Mouse (Mus musculus): ENCODE results near the gene Cdk14. TPM values are rescaled to one million over a fixed set of nuclear protein-coding genes. Genes with fewer than 3 reads are reported as not detected.

Gene Cdk14
- polyA plus RNA-seq, 1 experiment: 48.5 TPM

GRCm38 (mm10) chr5:4788484-4788883 lies 631.6 kb downstream of the Cdk14 start:
- WGBS: 95% methylated on average over 3 of the region's 3 CpGs
- H3K4me1 ChIP-seq (ENCODE audit: control insufficient read depth, insufficient read depth, low read length): no peaks in the 10 kb centered on the region
- H3K4me3 ChIP-seq (replicated peaks; ENCODE audit: insufficient read depth, low read depth, low read length): no peak overlapping the region
- no peaks in the 10 kb centered on the region for H3K27me3 ChIP-seq (ENCODE audit: control insufficient read depth, insufficient read depth, low read length)
- no peak overlapping the region for H3K27ac ChIP-seq (ENCODE audit: insufficient read depth, low read length)
- DNase-seq: no peak
- TF ChIP-seq POLR2A (IDR thresholded peaks at IDR 0.05; ENCODE audit: borderline replicate concordance, insufficient read depth, low read length) (no peak), CTCF (IDR thresholded peaks at IDR 0.05; ENCODE audit: borderline replicate concordance, insufficient read depth, low read depth, low read length) (no peak)

DNA sequence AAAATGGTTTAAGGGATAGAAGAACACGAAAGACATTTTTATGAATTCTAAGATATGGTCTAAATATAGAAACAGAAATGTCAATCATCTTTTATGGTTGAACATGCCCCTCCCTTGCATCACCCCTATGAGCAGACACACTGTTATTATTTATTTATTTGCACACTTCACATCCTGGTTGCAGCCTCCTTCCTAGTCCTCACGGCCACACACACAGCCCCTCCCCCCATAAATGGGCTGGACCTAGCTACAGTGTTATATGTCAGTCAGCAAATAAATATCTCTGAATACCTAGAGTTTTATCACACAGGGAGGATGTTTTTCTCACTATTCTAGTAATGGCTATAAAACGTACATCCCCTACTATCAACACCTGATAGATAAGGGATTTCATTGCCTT lies 633.3 kb downstream of the Cdk14 start:
- Histone ChIP-seq H3K4me1 (ENCODE audit: control insufficient read depth, insufficient read depth, low read length) (no peaks in the 10 kb centered on the region), H3K27ac (ENCODE audit: insufficient read depth, low read length) (no peak overlapping the region), H3K27me3 (ENCODE audit: control insufficient read depth, insufficient read depth, low read length) (no peaks in the 10 kb centered on the region), H3K4me3 (replicated peaks; ENCODE audit: insufficient read depth, low read depth, low read length) (no peak overlapping the region)
- WGBS: 82% methylated on average over 3 of the region's 3 CpGs
- no peak for TF ChIP-seq CTCF (IDR thresholded peaks at IDR 0.05; ENCODE audit: borderline replicate concordance, insufficient read depth, low read depth, low read length)
- TF ChIP-seq POLR2A (IDR thresholded peaks at IDR 0.05; ENCODE audit: borderline replicate concordance, insufficient read depth, low read length): no peak
- no peak for DNase-seq

DNA sequence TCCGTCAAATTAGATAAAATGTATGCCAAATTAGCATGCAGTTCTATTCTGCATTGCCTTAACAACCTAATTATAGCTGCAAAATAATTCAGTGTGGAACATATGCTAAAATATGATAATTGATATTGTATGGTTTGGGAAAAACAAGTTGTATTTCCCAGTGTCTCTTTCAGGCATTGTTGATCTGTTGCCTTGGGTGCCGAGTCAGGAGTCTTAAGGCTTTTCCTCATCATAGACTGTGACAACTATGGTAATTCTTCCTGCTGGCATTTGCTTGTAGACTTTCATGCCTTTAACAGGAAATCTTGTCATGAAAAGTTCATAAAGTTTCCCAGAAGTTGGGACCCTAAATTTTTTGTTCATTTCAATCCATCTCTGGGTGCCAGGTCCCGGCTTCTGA lies 641.8 kb downstream of the Cdk14 start:
- Histone ChIP-seq H3K4me1 (ENCODE audit: control insufficient read depth, insufficient read depth, low read length) (no peaks in the 10 kb centered on the region), H3K27ac (ENCODE audit: insufficient read depth, low read length) (no peak overlapping the region), H3K27me3 (ENCODE audit: control insufficient read depth, insufficient read depth, low read length) (no peaks in the 10 kb centered on the region), H3K4me3 (replicated peaks; ENCODE audit: insufficient read depth, low read depth, low read length) (no peak overlapping the region)
- TF ChIP-seq POLR2A (IDR thresholded peaks at IDR 0.05; ENCODE audit: borderline replicate concordance, insufficient read depth, low read length) (no peak), CTCF (IDR thresholded peaks at IDR 0.05; ENCODE audit: borderline replicate concordance, insufficient read depth, low read depth, low read length) (no peak)
- 68% methylated on average over 3 of the region's 3 CpGs for WGBS
- DNase-seq: no peak

GRCm38 (mm10) chr5:4776495-4776894 lies 643.6 kb downstream of the Cdk14 start:
- 78% methylated on average over 2 of the region's 2 CpGs for WGBS
- H3K27me3 ChIP-seq (ENCODE audit: control insufficient read depth, insufficient read depth, low read length): no peaks in the 10 kb centered on the region
- TF ChIP-seq POLR2A (IDR thresholded peaks at IDR 0.05; ENCODE audit: borderline replicate concordance, insufficient read depth, low read length) (no peak), CTCF (IDR thresholded peaks at IDR 0.05; ENCODE audit: borderline replicate concordance, insufficient read depth, low read depth, low read length) (no peak)
- H3K4me1 ChIP-seq (ENCODE audit: control insufficient read depth, insufficient read depth, low read length): no peaks in the 10 kb centered on the region
- no peak overlapping the region for H3K4me3 ChIP-seq (replicated peaks; ENCODE audit: insufficient read depth, low read depth, low read length)
- no peak overlapping the region for H3K27ac ChIP-seq (ENCODE audit: insufficient read depth, low read length)
- DNase-seq: no peak

GRCm38 (mm10) chr5:4773090-4773772 lies 646.9 kb downstream of the Cdk14 start:
- DNase-seq: no peak
- H3K4me3 ChIP-seq (replicated peaks; ENCODE audit: insufficient read depth, low read depth, low read length): no peak overlapping the region
- 41% methylated on average over 9 of the region's 9 CpGs for WGBS
- no peaks in the 10 kb centered on the region for H3K4me1 ChIP-seq (ENCODE audit: control insufficient read depth, insufficient read depth, low read length)
- no peak for TF ChIP-seq CTCF (IDR thresholded peaks at IDR 0.05; ENCODE audit: borderline replicate concordance, insufficient read depth, low read depth, low read length)
- no peak for TF ChIP-seq POLR2A (IDR thresholded peaks at IDR 0.05; ENCODE audit: borderline replicate concordance, insufficient read depth, low read length)
- no peak overlapping the region for H3K27ac ChIP-seq (ENCODE audit: insufficient read depth, low read length)
- H3K27me3 ChIP-seq (ENCODE audit: control insufficient read depth, insufficient read depth, low read length): no peaks in the 10 kb centered on the region; the same call in 1 of the 2 replicates

- WGBS: 51% methylated on average over 1 of the region's 1 CpGs
- TF ChIP-seq POLR2A (IDR thresholded peaks at IDR 0.05; ENCODE audit: borderline replicate concordance, insufficient read depth, low read length) (no peak), CTCF (IDR thresholded peaks at IDR 0.05; ENCODE audit: borderline replicate concordance, insufficient read depth, low read depth, low read length) (no peak)
- Histone ChIP-seq H3K27ac (ENCODE audit: insufficient read depth, low read length) (no peak overlapping the region), H3K27me3 (ENCODE audit: control insufficient read depth, insufficient read depth, low read length) (no peaks in the 10 kb centered on the region; the same call in 1 of the 2 replicates), H3K4me1 (ENCODE audit: control insufficient read depth, insufficient read depth, low read length) (no peaks in the 10 kb centered on the region), H3K4me3 (replicated peaks; ENCODE audit: insufficient read depth, low read depth, low read length) (no peak overlapping the region)
- no peak for DNase-seq
Measured at GRCm38 (mm10) chr5:4770609-4771008, 649.5 kb downstream of the Cdk14 start.

DNA sequence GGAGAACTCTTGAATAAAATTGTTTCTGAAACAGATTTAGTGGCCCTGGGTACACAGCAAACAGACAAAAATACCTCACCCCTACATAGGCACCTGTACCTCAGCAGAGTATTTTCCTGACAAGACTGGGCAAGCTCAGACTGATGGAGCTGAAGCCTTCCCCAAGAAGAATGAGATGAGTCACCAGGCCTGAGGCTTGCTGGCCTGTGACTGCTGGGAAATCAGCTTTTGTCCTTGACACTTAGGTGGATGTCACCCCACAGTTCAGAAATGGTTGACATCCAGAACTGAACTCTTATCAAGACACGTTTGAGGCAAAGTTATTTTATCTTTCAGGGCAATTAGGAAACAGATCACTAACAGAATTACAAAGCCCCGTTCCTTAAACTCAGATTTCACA lies 652.2 kb downstream of the Cdk14 start:
- no peak for DNase-seq
- Histone ChIP-seq H3K4me3 (replicated peaks; ENCODE audit: insufficient read depth, low read depth, low read length) (no peak overlapping the region), H3K4me1 (ENCODE audit: control insufficient read depth, insufficient read depth, low read length) (no peaks in the 10 kb centered on the region), H3K27ac (ENCODE audit: insufficient read depth, low read length) (no peak overlapping the region), H3K27me3 (ENCODE audit: control insufficient read depth, insufficient read depth, low read length) (no peaks in the 10 kb centered on the region; the same call in 1 of the 2 replicates)
- TF ChIP-seq CTCF (IDR thresholded peaks at IDR 0.05; ENCODE audit: borderline replicate concordance, insufficient read depth, low read depth, low read length): no peak
- no peak for TF ChIP-seq POLR2A (IDR thresholded peaks at IDR 0.05; ENCODE audit: borderline replicate concordance, insufficient read depth, low read length)
- WGBS: 64% methylated on average over 2 of the region's 2 CpGs

GRCm38 (mm10) chr5:4766719-4767118 lies 653.4 kb downstream of the Cdk14 start:
- H3K27ac ChIP-seq (ENCODE audit: insufficient read depth, low read length): no peak overlapping the region
- no peak overlapping the region for H3K4me3 ChIP-seq (replicated peaks; ENCODE audit: insufficient read depth, low read depth, low read length)
- 79% methylated on average over 5 of the region's 5 CpGs for WGBS
- no peaks in the 10 kb centered on the region; the same call in 1 of the 2 replicates for H3K27me3 ChIP-seq (ENCODE audit: control insufficient read depth, insufficient read depth, low read length)
- no peaks in the 10 kb centered on the region for H3K4me1 ChIP-seq (ENCODE audit: control insufficient read depth, insufficient read depth, low read length)
- TF ChIP-seq POLR2A (IDR thresholded peaks at IDR 0.05; ENCODE audit: borderline replicate concordance, insufficient read depth, low read length): no peak
- TF ChIP-seq CTCF (IDR thresholded peaks at IDR 0.05; ENCODE audit: borderline replicate concordance, insufficient read depth, low read depth, low read length): no peak
- no peak for DNase-seq

Data from cerebellum, adult 2 months (tissue).